Mouse (Mus musculus) heart, postnatal 0 days (tissue): ENCODE results near the gene Asb8. TPM values are rescaled to one million over a fixed set of nuclear protein-coding genes. Genes with fewer than 3 reads are reported as not detected.

Source experiments
- ATAC-seq: fragments of 200-750 bp; cut with Nextera tagmentation; 2 replicates; pipeline ENCODE4 v1.8.0; 2017; ENCODE audit warnings: low read depth, moderate number of reproducible peaks, moderate library complexity; ENCODE audit not compliant: insufficient read depth
- DNase-seq: peaks from one replicate; pipeline ENCODE4 v3.0.0-alpha.2; 2016; ENCODE audit warnings: low spot score
- H3K27ac ChIP-seq: fragments of 300-500 bp; sonication (generic); 2 replicates; pipeline ENCODE4 v1.5.1; 2014; ENCODE audit warnings: low read depth, mild to moderate bottlenecking
- H3K27me3 ChIP-seq: fragments of 300-500 bp; sonication (generic); 2 replicates; pipeline ENCODE4 v1.6.1; 2014; ENCODE audit warnings: low read length, mixed read lengths; ENCODE audit not compliant: control insufficient read depth, insufficient read depth
- H3K36me3 ChIP-seq: fragments of 300-500 bp; sonication (generic); replicated peaks from 2 replicates; pipeline ENCODE4 v1.6.1; 2014; ENCODE audit warnings: low read length, mixed read lengths; ENCODE audit not compliant: control insufficient read depth, insufficient read depth
- H3K4me1 ChIP-seq: fragments of 300-500 bp; sonication (generic); 2 replicates; pipeline ENCODE4 v1.6.1; 2014; ENCODE audit warnings: antibody characterized with exemption; ENCODE audit not compliant: control insufficient read depth, insufficient read depth
- H3K4me2 ChIP-seq: fragments of 300-500 bp; sonication (generic); 2 replicates; pipeline ENCODE4 v1.6.1; 2014; ENCODE audit warnings: low read depth, mild to moderate bottlenecking, low read length, moderate library complexity
- H3K4me3 ChIP-seq: fragments of 300-500 bp; sonication (generic); 2 replicates; pipeline ENCODE4 v1.5.1; 2014; ENCODE audit warnings: low read depth, low read length
- H3K9ac ChIP-seq: fragments of 300-500 bp; sonication (generic); replicated peaks from 2 replicates; pipeline ENCODE4 v1.6.1; 2014; ENCODE audit warnings: low read depth, low read length, mixed read lengths
- H3K9me3 ChIP-seq: fragments of 300-500 bp; sonication (generic); replicated peaks from 2 replicates; pipeline ENCODE4 v1.6.1; 2016; ENCODE audit warnings: low read length; ENCODE audit not compliant: control insufficient read depth
- CTCF ChIP-seq: IDR thresholded peaks from 2 replicates; pipeline ENCODE4 v1.5.1; 2016; ENCODE audit warnings: antibody characterized with exemption, control low read depth, low read depth
- EP300 ChIP-seq: IDR thresholded peaks from 2 replicates; pipeline ENCODE4 v1.6.1; 2016; ENCODE audit warnings: antibody characterized with exemption, low read depth
- WGBS: fragments of 180-500 bp; shearing (Covaris S2); extraction: QIAGEN DNeasy Blood & Tissue Kit; methylation state at CpG from one replicate; pipeline ENCODE4 v1.1.7; 2014; 5-methylcytosine and 5-hydroxymethylcytosine counted together
- polyA plus RNA-seq: library from polyadenylated mRNA; unstranded; fragments of >200 nt; fragmentation: Nextera tagmentation; extraction: Ambion mirVana; gene quantifications from 2 replicates; pipeline ENCODE4 v1.2.1, GENCODE M21; 2015
- total RNA-seq: library from RNA; depleted of rRNA; stranded (reverse); fragments of >200 nt; gene quantifications from 2 replicates; pipeline ENCODE4 v1.2.3, GENCODE M21; 2014; ENCODE audit warnings: low replicate concordance

The Asb8 gene
- total and polyA plus RNA-seq, 2 experiments from 2014 or later, result 111 to 158 TPM

GRCm38 (mm10) chr15:98096957-98097356, 68.5 kb downstream of the Asb8 start:
- Histone ChIP-seq H3K4me1 (peaks cover 6% of the 10 kb centered on the region; the same call in 1 of the 2 replicates), H3K27ac (no peak overlapping the region), H3K4me3 (no peak overlapping the region), H3K27me3 (no peaks in the 10 kb centered on the region), H3K36me3 (no peaks in the 10 kb centered on the region), H3K9ac (no peak overlapping the region), H3K4me2 (no peak overlapping the region), H3K9me3 (0 out of 2 replicates have a peak, but pooled peaks cover 3% of the 10 kb centered on the region)
- DNase-seq (no peak), ATAC-seq (no peak)
- peak; percentile 16 for TF ChIP-seq CTCF
- no peak for TF ChIP-seq EP300
- 55% methylated on average over 3 of the region's 3 CpGs for WGBS

- Histone ChIP-seq H3K27ac (no peak overlapping the region), H3K4me1 (peaks cover 13% of the 10 kb centered on the region), H3K9ac (no peak overlapping the region), H3K4me3 (no peak overlapping the region), H3K9me3 (no peaks in the 10 kb centered on the region), H3K4me2 (no peak overlapping the region), H3K36me3 (no peaks in the 10 kb centered on the region), H3K27me3 (no peaks in the 10 kb centered on the region)
- 86% methylated on average over 12 of the region's 12 CpGs for WGBS
- TF ChIP-seq EP300 (no peak), CTCF (no peak)
- DNase-seq (no peak), ATAC-seq (no peak)
These were observed 70.5 kb downstream of the Asb8 start for GRCm38 (mm10) chr15:98094905-98095304.

GRCm38 (mm10) chr15:98093121-98094011, 72.1 kb downstream of the Asb8 start, which contains the start of gene Senp1:
Gene Senp1 (minus strand): TSS chr15:98093744.
- H3K4me2 ChIP-seq, result peak within 1 kb of the TSS; percentile 76
- peak; percentile 91 for ATAC-seq
- peaks cover 13% of the 10 kb centered on the region for H3K4me1 ChIP-seq
- peak within 1 kb of the TSS; percentile 91 for H3K4me3 ChIP-seq
- TF ChIP-seq EP300 (peak; percentile 62; the same call in 1 of the 2 replicates), CTCF (no peak)
- peak within 1 kb of the TSS; percentile 97 for H3K27ac ChIP-seq
- H3K9me3 ChIP-seq, result no peaks in the 10 kb centered on the region
- peak within 1 kb of the TSS; percentile 82 for H3K9ac ChIP-seq
- no peaks in the 10 kb centered on the region for H3K27me3 ChIP-seq
- no peaks in the 10 kb centered on the region for H3K36me3 ChIP-seq
- under 1% methylated on average over 48 of the region's 58 CpGs for WGBS
- DNase-seq, result peak; percentile 93

GRCm38 (mm10) chr15:98092372-98093120, 72.9 kb downstream of the Asb8 start, which contains the start of gene Pfkm:
Gene Pfkm (plus strand): TSS chr15:98092589.
- Histone ChIP-seq H3K4me1 (peaks cover 13% of the 10 kb centered on the region), H3K27ac (peak within 1 kb of the TSS; percentile 97), H3K36me3 (no peaks in the 10 kb centered on the region), H3K27me3 (no peaks in the 10 kb centered on the region), H3K9me3 (no peaks in the 10 kb centered on the region), H3K9ac (peak within 1 kb of the TSS; percentile 82), H3K4me2 (peak within 1 kb of the TSS; percentile 76), H3K4me3 (peak within 1 kb of the TSS; percentile 91)
- WGBS, result under 1% methylated on average over 28 of the region's 30 CpGs
- TF ChIP-seq CTCF (no peak), EP300 (no peak)
- ATAC-seq (no peak), DNase-seq (no peak)

- 35% methylated on average over 4 of the region's 4 CpGs for WGBS
These were observed 73.6 kb downstream of the Asb8 start for GRCm38 (mm10) chr15:98091841-98092240.

More at GRCm38 (mm10) chr15:98091841-98092240, 73.6 kb downstream of the Asb8 start:
- Histone ChIP-seq H3K9ac (peak overlapping the region; percentile 82; the same call in 1 of the 2 replicates), H3K27ac (no peak overlapping the region), H3K36me3 (no peaks in the 10 kb centered on the region), H3K9me3 (no peaks in the 10 kb centered on the region), H3K4me2 (peak overlapping the region; percentile 76), H3K27me3 (no peaks in the 10 kb centered on the region), H3K4me3 (peak overlapping the region; percentile 91), H3K4me1 (peaks cover 13% of the 10 kb centered on the region)
- ATAC-seq (no peak), DNase-seq (no peak)
- TF ChIP-seq EP300 (no peak), CTCF (no peak)
